Mouse (Mus musculus): Measurements from ENCODE around the gene Psg16. TPM values are rescaled to one million over a fixed set of nuclear protein-coding genes. Genes with fewer than 3 reads are reported as not detected.

The Psg16 gene
- total and polyA plus RNA-seq, 3 experiments: 0.27 TPM; not detected in 2

DNA sequence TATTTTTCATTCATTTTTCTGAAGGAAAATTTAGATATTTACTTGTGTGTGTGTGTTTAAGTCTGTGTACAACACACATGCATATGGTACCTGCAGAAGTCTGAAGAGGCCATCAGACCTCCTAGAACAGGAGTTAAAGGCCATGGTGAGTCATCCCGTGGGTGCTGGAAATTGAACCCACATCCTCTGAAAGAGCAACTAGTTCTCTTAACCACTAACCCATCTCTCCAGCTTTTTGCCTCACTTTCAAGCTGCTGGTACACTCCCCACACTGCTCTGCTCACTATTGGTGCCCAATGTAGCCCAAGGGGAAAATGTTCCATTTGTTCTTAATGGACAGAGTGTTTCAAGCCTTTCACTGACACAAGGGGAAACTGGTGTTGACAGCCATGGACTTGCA lies 61.5 kb downstream of the Psg16 start:
- no peak for DNase-seq (ENCODE audit: extremely low read depth)
- no peaks in the 10 kb centered on the region for H3K36me3 ChIP-seq (replicated peaks in 1 of 2; ENCODE audit: control insufficient read depth in 1 of 2, insufficient read depth in 1 of 2, low read length in 1 of 2)
- H3K27ac ChIP-seq (ENCODE audit: insufficient read depth, low read depth): no peak overlapping the region
- H3K9ac ChIP-seq (ENCODE audit: insufficient read depth, low read depth): no peak overlapping the region
- in situ Hi-C loops (cut with MboI; ENCODE audit: low pct_ligation_motif_present, low pct_unique_long_range_greater_than_20kb, low sequenced_read_pairs): no loop called here
- no peaks in the 10 kb centered on the region for H3K9me3 ChIP-seq (replicated peaks; ENCODE audit: low read length)
- no peak overlapping the region for H3K4me2 ChIP-seq (ENCODE audit: insufficient read depth, low read depth, poor library complexity, severe bottlenecking)
- H3K27me3 ChIP-seq (replicated peaks): peaks cover 42% of the 10 kb centered on the region
- H3K79me2 ChIP-seq (replicated peaks; ENCODE audit: control insufficient read depth, extremely low read depth, insufficient read depth, poor library complexity, severe bottlenecking): no peaks in the 10 kb centered on the region
- no peaks in the 10 kb centered on the region for H3K4me1 ChIP-seq (ENCODE audit: control insufficient read depth in 1 of 2, insufficient read depth in 2 of 2)
- dilution Hi-C loops (cut with MboI; ENCODE audit: extremely low pct_ligation_motif_present, extremely low pct_unique_long_range_greater_than_20kb, low sequenced_read_pairs): no loop called here
- H3K4me3 ChIP-seq (replicated peaks in 1 of 3; ENCODE audit: low read depth in 2 of 3, low read length in 2 of 3, poor library complexity in 1 of 3): no peak overlapping the region
- TF ChIP-seq POLR2AphosphoS2 (IDR thresholded peaks at IDR 0.05; ENCODE audit: low read depth, low read length) (no peak), JUND (conservative IDR thresholded peaks at IDR 0.05; ENCODE audit: low read depth, low read length) (no peak)

DNA sequence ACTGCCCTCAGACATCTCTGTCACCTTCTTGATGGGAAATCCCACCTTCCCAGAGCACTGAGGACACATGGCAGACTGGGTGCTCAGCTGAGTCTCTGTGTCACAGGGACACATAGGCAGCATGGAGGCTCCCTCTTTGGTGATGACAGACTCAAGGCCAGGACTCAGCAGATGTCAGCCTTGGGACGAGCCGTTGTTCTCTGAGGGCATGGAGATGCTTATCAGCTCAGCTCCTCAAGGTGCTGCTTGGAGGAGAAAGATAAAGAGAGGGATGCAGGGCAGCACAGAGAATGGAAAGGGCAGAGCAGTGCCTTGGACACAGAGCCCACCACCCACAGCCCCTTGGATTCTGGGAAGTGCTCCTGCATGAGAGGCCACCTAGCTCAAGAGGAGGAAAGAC lies 76.1 kb downstream of the Psg16 start, which contains the start of gene Ceacam3:
Ceacam3 (plus strand) TSS at position 352 of the 400 bp plus-strand sequence.
- Histone ChIP-seq H3K36me3 (replicated peaks in 1 of 2; ENCODE audit: control insufficient read depth in 1 of 2, insufficient read depth in 1 of 2, low read length in 1 of 2) (no peaks in the 10 kb centered on the region), H3K4me2 (ENCODE audit: insufficient read depth, low read depth, poor library complexity, severe bottlenecking) (no peak within 1 kb of the TSS), H3K4me3 (replicated peaks in 1 of 3; ENCODE audit: low read depth in 2 of 3, low read length in 2 of 3, poor library complexity in 1 of 3) (no peak within 1 kb of the TSS), H3K27me3 (replicated peaks) (peaks cover 69% of the 10 kb centered on the region), H3K9ac (ENCODE audit: insufficient read depth, low read depth) (no peak within 1 kb of the TSS), H3K79me2 (replicated peaks; ENCODE audit: control insufficient read depth, extremely low read depth, insufficient read depth, poor library complexity, severe bottlenecking) (no peaks in the 10 kb centered on the region), H3K4me1 (ENCODE audit: control insufficient read depth in 1 of 2, insufficient read depth in 2 of 2) (no peaks in the 10 kb centered on the region), H3K9me3 (replicated peaks; ENCODE audit: low read length) (no peaks in the 10 kb centered on the region), H3K27ac (ENCODE audit: insufficient read depth, low read depth) (no peak within 1 kb of the TSS)
- dilution Hi-C loops (cut with MboI; ENCODE audit: extremely low pct_ligation_motif_present, extremely low pct_unique_long_range_greater_than_20kb, low sequenced_read_pairs): no loop called here
- no peak for DNase-seq (ENCODE audit: extremely low read depth)
- TF ChIP-seq ZMIZ1 (IDR thresholded peaks at IDR 0.05; ENCODE audit: low read depth, low read length) (no peak), POLR2AphosphoS2 (IDR thresholded peaks at IDR 0.05; ENCODE audit: low read depth, low read length) (no peak), HCFC1 (IDR thresholded peaks at IDR 0.05; ENCODE audit: low read depth, low read length) (no peak), NRF1 (IDR thresholded peaks at IDR 0.05; ENCODE audit: low read depth, low read length) (no peak), IRF4 (IDR thresholded peaks at IDR 0.05; ENCODE audit: low read depth, low read length) (no peak), TCF12 (IDR thresholded peaks at IDR 0.05; ENCODE audit: low read depth, low read length) (no peak), TBP (conservative IDR thresholded peaks at IDR 0.05; ENCODE audit: low read depth, low read length) (no peak), USF2 (conservative IDR thresholded peaks at IDR 0.05; ENCODE audit: low read depth, low read length) (no peak), UBTF (IDR thresholded peaks at IDR 0.05; ENCODE audit: low read depth, low read length) (no peak), MAX (IDR thresholded peaks at IDR 0.05; ENCODE audit: low read length) (no peak), SIN3A (IDR thresholded peaks at IDR 0.05; ENCODE audit: low read length) (no peak), USF1 (IDR thresholded peaks at IDR 0.05; ENCODE audit: low read depth, low read length) (no peak), ELF1 (IDR thresholded peaks at IDR 0.05; ENCODE audit: low read depth, low read length) (no peak), ZNF384 (IDR thresholded peaks at IDR 0.05; ENCODE audit: low read depth, low read length) (no peak), MAFK (IDR thresholded peaks at IDR 0.05; ENCODE audit: insufficient replicate concordance, low read length) (no peak), EP300 (IDR thresholded peaks at IDR 0.05; ENCODE audit: low read length) (no peak), CTCF (conservative IDR thresholded peaks at IDR 0.05 in 1 of 2, IDR thresholded peaks at IDR 0.05 in 1 of 2; ENCODE audit: low read depth in 2 of 2, low read length in 2 of 2) (no peak), PAX5 (IDR thresholded peaks at IDR 0.05; ENCODE audit: low read length) (no peak), MXI1 (IDR thresholded peaks at IDR 0.05; ENCODE audit: low read depth, low read length) (no peak), CHD1 (IDR thresholded peaks at IDR 0.05; ENCODE audit: low read depth, low read length) (no peak)
- in situ Hi-C loops (cut with MboI; ENCODE audit: low pct_ligation_motif_present, low pct_unique_long_range_greater_than_20kb, low sequenced_read_pairs): loop anchor here (10.0 kb wide), 1 partner anchor 1115 kb away; no protein-coding TSS in a partner anchor
